21 mouse cellular contexts compared by ENCODE assay signal in genomic region chr2:129556081-129556480, GRCm38 (mm10). TPM values are rescaled to one million over a fixed set of nuclear protein-coding genes. Genes with fewer than 3 reads are reported as not detected.
"Had no signal": no experiment of that assay in that cellular context is flagged by ENCODE, and none has a peak within 500 bp of the region (broad histone marks: within the 10 kb centered on the region; RNA-seq: fewer than 3 reads in every experiment).

No protein-coding gene starts in this region.

- H3K9ac ChIP-seq: liver, embryonic 12.5 days; liver, embryonic 14.5 days; lung, embryonic 14.5 days; midbrain, embryonic 12.5 days; neural tube, embryonic 13.5 days; neural tube, embryonic 15.5 days; stomach, embryonic 15.5 days had no signal

- ATAC-seq: liver, embryonic 12.5 days had no signal

- H3K9me3 ChIP-seq: liver, embryonic 12.5 days; midbrain, embryonic 12.5 days; neural tube, embryonic 13.5 days; neural tube, embryonic 15.5 days; stomach, embryonic 15.5 days had no signal

- H3K27me3 ChIP-seq: liver, embryonic 12.5 days; midbrain, embryonic 12.5 days; neural tube, embryonic 13.5 days; neural tube, embryonic 15.5 days; stomach, embryonic 15.5 days had no signal

- H3K27ac ChIP-seq: liver, embryonic 12.5 days; liver, embryonic 14.5 days; midbrain, embryonic 12.5 days; neural tube, embryonic 13.5 days; neural tube, embryonic 15.5 days; stomach, embryonic 15.5 days; stomach, postnatal 0 days had no signal

- H3K4me1 ChIP-seq: liver, embryonic 12.5 days; midbrain, embryonic 12.5 days; neural tube, embryonic 13.5 days; stomach, embryonic 15.5 days had no signal

- H3K4me3 ChIP-seq: liver, embryonic 12.5 days; midbrain, embryonic 12.5 days; myocyte; neural tube, embryonic 13.5 days; neural tube, embryonic 15.5 days; stomach, embryonic 15.5 days had no signal

- DNase-seq: lung, adult 18-20 months; lung, embryonic 14.5 days; lung, postnatal 10 days; lung, postnatal 4 days; thymus, adult 2 months; thymus, postnatal 25 days; thymus, postnatal 4 days had no signal

- H3K36me3 ChIP-seq: liver, embryonic 12.5 days; midbrain, embryonic 12.5 days; neural tube, embryonic 13.5 days; neural tube, embryonic 15.5 days; stomach, embryonic 15.5 days had no signal

- H3K4me2 ChIP-seq: liver, embryonic 12.5 days; lung, embryonic 14.5 days; midbrain, embryonic 12.5 days; neural tube, embryonic 13.5 days; neural tube, embryonic 15.5 days; stomach, embryonic 15.5 days had no signal

RNA-seq across cellular contexts. Expression of gene F830045P16Rik, which starts 19.7 kb away (rescaled TPM):
- total RNA-seq: megakaryocyte, adult 5-6 weeks had no signal
- polyA plus RNA-seq: liver, embryonic 12.5 days; liver, embryonic 16.5 days; lung, embryonic 14.5 days; lung, embryonic 16.5 days; midbrain, embryonic 12.5 days; myocyte; neural tube, embryonic 11.5 days; neural tube, embryonic 13.5 days; neural tube, embryonic 15.5 days; testis, adult 2 months; urinary bladder, adult 2 months had no signal
